Mouse (Mus musculus) hindbrain, embryonic 12.5 days (tissue): ENCODE results near the gene Bcl11b. TPM values are rescaled to one million over a fixed set of nuclear protein-coding genes. Genes with fewer than 3 reads are reported as not detected.

Experiments
- ATAC-seq: fragments of 200-750 bp; cut with Nextera tagmentation; 2 replicates; pipeline ENCODE4 v1.8.0; 2017; ENCODE audit warnings: moderate TSS enrichment; ENCODE audit not compliant: low FRiP score
- H3K27ac ChIP-seq: fragments of 300-500 bp; sonication (generic); 2 replicates; pipeline ENCODE4 v1.5.1; 2016; ENCODE audit warnings: mild to moderate bottlenecking
- H3K27me3 ChIP-seq: fragments of 300-500 bp; sonication (generic); 2 replicates; pipeline ENCODE4 v1.6.1; 2016; ENCODE audit warnings: mild to moderate bottlenecking
- H3K36me3 ChIP-seq: fragments of 300-500 bp; sonication (generic); 2 replicates; pipeline ENCODE4 v1.6.1; 2016; ENCODE audit warnings: mild to moderate bottlenecking
- H3K4me1 ChIP-seq: fragments of 300-500 bp; sonication (generic); 2 replicates; pipeline ENCODE4 v1.6.1; 2016
- H3K4me2 ChIP-seq: fragments of 300-500 bp; sonication (generic); replicated peaks from 2 replicates; pipeline ENCODE4 v1.6.1; 2016; ENCODE audit warnings: mild to moderate bottlenecking
- H3K4me3 ChIP-seq: fragments of 300-500 bp; sonication (generic); 2 replicates; pipeline ENCODE4 v1.5.1; 2016; ENCODE audit warnings: mild to moderate bottlenecking
- H3K9ac ChIP-seq: fragments of 300-500 bp; sonication (generic); 2 replicates; pipeline ENCODE4 v1.6.1; 2016; ENCODE audit warnings: mild to moderate bottlenecking, moderate library complexity
- H3K9me3 ChIP-seq: fragments of 300-500 bp; sonication (generic); replicated peaks from 2 replicates; pipeline ENCODE4 v1.6.1; 2016; ENCODE audit warnings: mild to moderate bottlenecking
- WGBS: fragments of 180-500 bp; shearing (Covaris S2); methylation state at CpG from one replicate; pipeline ENCODE4 v1.1.7; 2016; 5-methylcytosine and 5-hydroxymethylcytosine counted together
- polyA plus RNA-seq: library from polyadenylated mRNA; unstranded; fragments of >200 nt; fragmentation: Nextera tagmentation; extraction: Ambion mirVana; gene quantifications from 2 replicates; pipeline ENCODE4 v1.2.1, GENCODE M21; 2016

Bcl11b gene
- polyA plus RNA-seq, 1 experiment from 2014 or later = 25.9 TPM

DNA sequence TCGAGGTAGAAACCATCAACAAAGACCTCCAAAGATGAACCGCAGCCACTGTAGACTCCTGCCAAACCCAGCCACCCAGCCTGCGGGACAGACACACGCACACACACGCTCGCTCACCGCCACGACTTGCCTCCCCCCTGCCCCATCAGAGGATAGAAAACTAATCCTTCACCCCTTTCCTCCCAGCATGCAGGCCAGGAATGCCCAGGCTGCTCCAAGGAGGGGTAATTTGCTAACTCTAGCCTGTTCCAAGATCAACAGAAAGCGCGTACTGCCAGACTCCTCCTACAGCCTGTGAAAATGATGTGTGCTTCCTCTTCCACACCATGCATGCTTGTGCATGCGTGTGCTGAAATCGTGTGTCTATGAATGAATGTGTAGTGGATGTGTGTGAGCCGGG, 122.7 kb downstream of the Bcl11b start:
- no peak for ATAC-seq
- no peak overlapping the region for H3K9ac ChIP-seq
- WGBS = 77% methylated on average over 13 of the region's 13 CpGs
- H3K27ac ChIP-seq = no peak overlapping the region
- peaks cover 6% of the 10 kb centered on the region; the same call in 1 of the 2 replicates for H3K9me3 ChIP-seq
- peaks cover 10% of the 10 kb centered on the region; the same call in 1 of the 2 replicates for H3K4me1 ChIP-seq
- H3K27me3 ChIP-seq = 0 out of 2 replicates have a peak, but pooled peaks cover 4% of the 10 kb centered on the region
- H3K4me2 ChIP-seq = no peak overlapping the region
- H3K36me3 ChIP-seq = no peaks in the 10 kb centered on the region
- no peak overlapping the region for H3K4me3 ChIP-seq

DNA sequence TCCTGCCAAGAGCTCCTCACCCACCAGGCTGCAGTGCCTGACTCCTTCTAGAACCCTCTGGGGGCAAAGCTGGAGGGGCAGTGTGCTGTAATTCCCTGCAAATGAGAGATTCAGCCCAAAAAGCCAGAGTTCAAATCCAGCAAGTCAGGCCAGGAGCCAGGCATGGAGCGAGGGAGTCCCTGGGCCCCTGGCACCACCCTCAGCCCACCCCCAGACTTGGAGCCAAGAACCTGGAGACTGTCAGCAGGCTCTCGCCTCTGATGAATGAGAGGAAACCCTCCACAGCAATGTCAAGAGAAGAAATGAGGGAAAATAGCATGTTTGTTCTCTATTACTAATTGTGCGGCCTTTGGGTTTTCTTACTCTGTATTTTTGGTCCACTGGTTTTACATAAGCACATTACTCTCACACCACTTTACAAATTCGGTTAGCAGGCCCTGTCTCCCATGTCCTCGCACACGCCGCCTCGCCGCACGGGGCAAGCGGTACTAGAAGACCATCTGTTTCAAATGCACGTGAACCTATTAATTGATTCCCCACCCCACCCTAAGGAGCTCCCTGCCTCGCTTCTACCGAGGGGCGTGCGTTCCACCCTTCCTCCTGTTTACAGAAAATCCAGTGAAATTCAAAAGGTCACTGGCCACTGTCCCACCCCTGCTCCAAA, 124.2 kb downstream of the Bcl11b start:
- peaks cover 7% of the 10 kb centered on the region; the same call in 1 of the 2 replicates for H3K4me1 ChIP-seq
- no peak overlapping the region for H3K4me2 ChIP-seq
- 84% methylated on average over 16 of the region's 16 CpGs for WGBS
- peaks cover 6% of the 10 kb centered on the region; the same call in 1 of the 2 replicates for H3K9me3 ChIP-seq
- no peak for ATAC-seq
- H3K9ac ChIP-seq = no peak overlapping the region
- H3K27me3 ChIP-seq = 0 out of 2 replicates have a peak, but pooled peaks cover 4% of the 10 kb centered on the region
- no peak overlapping the region for H3K27ac ChIP-seq
- H3K36me3 ChIP-seq = no peaks in the 10 kb centered on the region
- no peak overlapping the region for H3K4me3 ChIP-seq

DNA sequence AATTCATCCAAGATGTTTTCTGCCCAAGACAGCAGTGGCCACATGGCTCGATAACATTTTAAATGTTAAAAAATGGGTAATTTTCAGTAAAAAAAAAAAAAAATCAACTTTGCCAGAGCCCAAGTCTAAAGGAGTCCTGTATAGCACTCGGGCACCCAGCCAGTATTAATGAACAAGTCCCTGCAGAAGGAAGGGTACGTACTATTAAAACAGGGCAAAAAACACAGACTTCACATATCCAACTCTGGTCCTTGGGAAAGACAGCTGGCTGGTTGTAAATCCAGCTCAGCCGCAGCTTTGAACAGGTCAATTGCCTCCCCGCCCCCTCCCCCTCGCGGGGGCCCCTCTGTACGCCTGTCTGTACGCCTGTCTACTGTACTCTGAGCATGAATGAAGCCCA, 127.2 kb downstream of the Bcl11b start:
- H3K4me1 ChIP-seq = no peaks in the 10 kb centered on the region
- H3K4me2 ChIP-seq = no peak overlapping the region
- H3K36me3 ChIP-seq = no peaks in the 10 kb centered on the region
- no peaks in the 10 kb centered on the region for H3K27me3 ChIP-seq
- no peak overlapping the region for H3K27ac ChIP-seq
- H3K9ac ChIP-seq = no peak overlapping the region
- WGBS = 84% methylated on average over 9 of the region's 9 CpGs
- peaks cover 6% of the 10 kb centered on the region; the same call in 1 of the 2 replicates for H3K9me3 ChIP-seq
- ATAC-seq = no peak
- no peak overlapping the region for H3K4me3 ChIP-seq

DNA sequence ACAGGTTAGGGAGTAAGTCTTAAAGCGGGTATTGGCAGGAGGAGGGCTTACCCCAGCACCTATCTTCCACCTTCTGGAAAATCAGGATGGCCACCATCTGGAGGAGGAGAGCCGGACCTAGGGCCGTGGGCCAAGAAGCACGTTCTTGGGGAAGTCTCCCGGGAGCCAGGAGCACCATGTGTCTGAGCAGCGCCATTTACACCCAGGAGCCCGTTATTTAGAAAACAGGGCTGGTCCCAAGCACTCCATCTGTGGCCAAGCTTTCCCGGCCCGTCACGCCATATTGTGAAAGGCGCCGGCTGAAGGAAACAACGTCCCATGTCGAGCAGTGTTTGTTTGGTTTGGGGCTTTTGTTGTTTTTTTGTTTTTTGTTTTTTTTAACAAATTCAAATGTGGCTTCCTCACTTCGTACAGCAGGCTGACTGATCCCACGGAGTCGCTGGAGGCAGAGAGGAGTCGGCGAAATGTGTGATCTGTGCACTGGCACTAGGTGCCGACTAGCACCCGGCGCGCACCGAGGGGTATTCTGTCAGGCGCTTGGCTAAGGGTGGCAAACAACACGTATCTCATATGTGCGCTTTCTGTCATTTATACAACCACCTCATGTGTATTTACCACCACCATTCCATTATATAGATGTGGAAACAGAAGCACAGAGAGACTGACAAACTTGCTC, 128.8 kb downstream of the Bcl11b start:
- WGBS = 88% methylated on average over 27 of the region's 27 CpGs
- no peaks in the 10 kb centered on the region for H3K4me1 ChIP-seq
- ATAC-seq = no peak

DNA sequence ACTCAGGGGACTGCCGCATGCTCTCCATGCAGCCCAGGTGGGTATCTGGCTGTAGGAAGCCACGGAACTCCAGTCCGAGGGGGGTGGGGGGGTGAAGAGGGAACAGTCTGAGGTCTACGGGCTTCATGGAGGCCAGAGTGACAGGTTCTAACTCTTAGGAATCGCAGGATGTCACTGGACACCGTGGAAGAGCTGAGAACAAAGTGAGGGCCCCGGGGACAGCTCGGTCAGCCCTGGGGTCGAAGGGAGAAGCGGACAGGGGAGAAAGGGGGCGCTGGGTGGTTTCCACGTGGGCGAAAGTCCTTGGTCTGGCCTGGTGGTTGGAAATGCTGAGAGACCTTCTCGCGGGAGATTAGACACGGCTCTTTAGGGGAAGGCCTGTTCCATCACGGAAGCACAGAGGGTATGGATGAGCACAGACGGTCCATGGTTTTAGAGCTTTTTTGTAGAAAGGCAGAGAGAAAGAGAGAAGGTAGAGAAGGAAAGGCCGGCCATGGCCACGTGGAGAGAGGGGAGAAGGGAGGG, 133.8 kb downstream of the Bcl11b start:
- Histone ChIP-seq H3K27ac (no peak overlapping the region), H3K27me3 (no peaks in the 10 kb centered on the region), H3K4me2 (no peak overlapping the region), H3K9ac (no peak overlapping the region), H3K9me3 (no peaks in the 10 kb centered on the region), H3K36me3 (no peaks in the 10 kb centered on the region), H3K4me1 (no peaks in the 10 kb centered on the region), H3K4me3 (no peak overlapping the region)
- no peak for ATAC-seq
- 82% methylated on average over 20 of the region's 20 CpGs for WGBS

More for the DNA sequence above, 128.8 kb downstream of the Bcl11b start:
- peaks cover 6% of the 10 kb centered on the region; the same call in 1 of the 2 replicates for H3K9me3 ChIP-seq
- H3K9ac ChIP-seq = no peak overlapping the region
- no peaks in the 10 kb centered on the region for H3K36me3 ChIP-seq
- no peaks in the 10 kb centered on the region for H3K27me3 ChIP-seq
- no peak overlapping the region for H3K4me2 ChIP-seq
- no peak overlapping the region for H3K27ac ChIP-seq
- H3K4me3 ChIP-seq = no peak overlapping the region

DNA sequence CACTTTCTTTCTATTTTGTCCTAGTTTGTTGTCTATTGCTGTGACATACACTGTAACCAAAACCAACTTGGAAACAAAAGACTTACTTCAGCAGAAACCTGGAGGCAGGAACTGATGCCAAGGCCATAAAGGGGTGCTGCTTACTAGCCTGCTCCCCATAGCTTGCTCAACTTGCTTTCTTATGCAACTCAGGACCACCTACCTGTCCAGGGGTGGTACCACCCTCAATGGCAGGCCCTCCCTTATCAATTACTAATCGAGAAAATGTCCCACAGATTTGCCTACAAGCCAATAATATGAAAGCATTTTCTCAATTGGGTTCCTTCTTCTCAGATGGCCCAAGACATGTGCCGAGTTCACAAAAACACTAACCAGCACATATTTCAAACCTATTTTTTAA, 135.1 kb downstream of the Bcl11b start:
- Histone ChIP-seq H3K36me3 (no peaks in the 10 kb centered on the region), H3K4me2 (no peak overlapping the region), H3K4me3 (no peak overlapping the region), H3K27ac (no peak overlapping the region), H3K27me3 (no peaks in the 10 kb centered on the region), H3K4me1 (no peaks in the 10 kb centered on the region), H3K9ac (no peak overlapping the region), H3K9me3 (no peaks in the 10 kb centered on the region)
- ATAC-seq = no peak
- 94% methylated on average over 2 of the region's 2 CpGs for WGBS

Other genes with a start within 250 kb of the Bcl11b start
- 108 and 118 TPM in 2 replicates for gene Setd3, start 175.7 kb upstream of the Bcl11b start, polyA plus RNA-seq
- gene Ccnk, start 176.0 kb upstream of the Bcl11b start, polyA plus RNA-seq = 2.9 and 3.6 TPM in 2 replicates